Mouse (Mus musculus) heart, adult 2 months (tissue): ENCODE results near the gene Tecpr1. TPM values are rescaled to one million over a fixed set of nuclear protein-coding genes. Genes with fewer than 3 reads are reported as not detected.
A peak's percentile ranks its signal among the peaks of the same experiment; 100 is the strongest.

Experiments
- DNase-seq, 2 experiments: peaks; one replicate each; pipeline ENCODE4 v3.0.0; 2021
- H3K27ac ChIP-seq: fragments of 200-600 bp; 2 replicates; pipeline ENCODE4 v1.8.1; 2022
- H3K27me3 ChIP-seq: fragments of 200-500 bp; 2 replicates; pipeline ENCODE4 v1.6.1; 2012; ENCODE audit warnings: mild to moderate bottlenecking, low read length, inconsistent platforms, mixed read lengths; ENCODE audit not compliant: control insufficient read depth, insufficient read depth
- H3K36me3 ChIP-seq: fragments of 200-500 bp; 2 replicates; pipeline ENCODE4 v1.6.1; 2012; ENCODE audit warnings: low read length, inconsistent platforms; ENCODE audit not compliant: control insufficient read depth, insufficient read depth
- H3K4me1 ChIP-seq: fragments of 200-500 bp; 2 replicates; pipeline ENCODE4 v1.6.1; 2011; ENCODE audit warnings: low read length; ENCODE audit not compliant: control insufficient read depth, insufficient read depth
- H3K4me3 ChIP-seq: fragments of 200-600 bp; 2 replicates; pipeline ENCODE4 v1.8.1; 2022
- H3K79me2 ChIP-seq: fragments of 200-500 bp; replicated peaks from 2 replicates; pipeline ENCODE4 v1.6.1; 2012; ENCODE audit warnings: mild to moderate bottlenecking, inconsistent platforms, low read length, moderate library complexity, mixed read lengths; ENCODE audit not compliant: control insufficient read depth, insufficient read depth
- H3K9ac ChIP-seq: fragments of 200-500 bp; 2 replicates; pipeline ENCODE4 v1.6.1; 2012; ENCODE audit warnings: low read depth, mild to moderate bottlenecking, control low read depth, inconsistent platforms, low read length, mixed read lengths
- CTCF ChIP-seq: fragments of 200-600 bp; IDR thresholded peaks from 2 replicates; pipeline ENCODE4 v1.8.1; 2022; ENCODE audit warnings: antibody characterized with exemption, mild to moderate bottlenecking, moderate library complexity
- EP300 ChIP-seq: fragments of 200-500 bp; IDR thresholded peaks from 2 replicates; pipeline ENCODE4 v1.6.1; 2011; ENCODE audit warnings: low read depth, low read length, control low read depth; ENCODE audit not compliant: insufficient read depth
- POLR2A ChIP-seq: fragments of 200-500 bp; IDR thresholded peaks from 2 replicates; pipeline ENCODE4 v1.6.1; 2011; ENCODE audit warnings: mild to moderate bottlenecking, low read depth, low read length, control low read depth; ENCODE audit not compliant: insufficient read depth
- WGBS: fragments of 180-500 bp; shearing (Covaris S2); methylation state at CpG from one replicate; pipeline ENCODE4 v1.1.7; 2018; 5-methylcytosine and 5-hydroxymethylcytosine counted together
- intact Hi-C: fragments of 180-260 bp; cut with DNase I; formaldehyde crosslinking; loops from one replicate; pipeline ENCODE4 v1.15.1; 2025
- polyA plus RNA-seq: library from polyadenylated mRNA; depleted of rRNA; stranded (reverse); fragments of >200 nt; gene quantifications from 2 replicates; pipeline ENCODE4 v1.2.3, GENCODE M21; 2012
- total RNA-seq, 2 experiments: library from RNA; stranded (reverse); gene quantifications; 2 replicates each; pipeline ENCODE4 v1.2.3; 2021

The Tecpr1 gene
- total and polyA plus RNA-seq, 3 experiments = 24.2 to 34.9 (median 27.6) TPM

- H3K27ac ChIP-seq = no peak overlapping the region
- H3K27me3 ChIP-seq = no peaks in the 10 kb centered on the region
- no peaks in the 10 kb centered on the region for H3K36me3 ChIP-seq
- H3K9ac ChIP-seq = no peak overlapping the region
- no peak for TF ChIP-seq CTCF
- no peak for TF ChIP-seq POLR2A
- TF ChIP-seq EP300 = no peak
- 96% methylated on average over 2 of the region's 2 CpGs for WGBS
- no peaks in the 10 kb centered on the region; the same call in 1 of the 2 replicates for H3K79me2 ChIP-seq
- intact Hi-C loops = no loop called here
- DNase-seq = no peak
- peaks cover 4% of the 10 kb centered on the region for H3K4me1 ChIP-seq
- no peak overlapping the region for H3K4me3 ChIP-seq
Measured at GRCm38 (mm10) chr5:144215992-144216391, 7.4 kb downstream of the Tecpr1 start.

GRCm38 (mm10) chr5:144214453-144214852, 9.0 kb downstream of the Tecpr1 start:
- peaks cover 2% of the 10 kb centered on the region for H3K4me1 ChIP-seq
- H3K27me3 ChIP-seq = no peaks in the 10 kb centered on the region
- 0 out of 2 replicates have a peak, but pooled peaks have one; percentile 33 for TF ChIP-seq EP300
- no peak for TF ChIP-seq POLR2A
- peak; percentile 89 for TF ChIP-seq CTCF
- WGBS = 41% methylated on average over 7 of the region's 7 CpGs
- no peaks in the 10 kb centered on the region; the same call in 1 of the 2 replicates for H3K79me2 ChIP-seq
- intact Hi-C loops = no loop called here
- no peak overlapping the region for H3K4me3 ChIP-seq
- no peak overlapping the region for H3K9ac ChIP-seq
- peak; percentile 49 to 67 for DNase-seq
- H3K27ac ChIP-seq = no peak overlapping the region
- H3K36me3 ChIP-seq = no peaks in the 10 kb centered on the region

DNA sequence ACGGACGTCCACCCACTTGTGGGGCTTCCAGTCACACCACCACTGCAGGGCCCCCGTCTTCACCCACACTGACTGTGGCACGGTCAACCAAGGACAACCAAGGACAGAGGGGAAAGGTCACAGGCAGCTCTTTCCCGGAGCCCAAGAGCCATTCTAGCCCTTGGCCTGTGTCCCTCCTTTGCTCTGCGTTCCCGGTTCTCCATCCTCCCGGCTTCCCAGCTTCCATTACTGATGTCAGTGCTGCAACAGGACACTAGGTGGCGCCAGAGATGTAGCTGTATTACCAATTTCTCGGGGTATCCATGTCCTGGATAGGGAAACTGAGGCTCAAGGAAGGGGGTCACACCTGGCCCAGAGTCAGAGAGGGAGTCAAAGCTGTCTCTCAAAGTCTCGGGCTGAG, 15.9 kb downstream of the Tecpr1 start:
- no peaks in the 10 kb centered on the region for H3K36me3 ChIP-seq
- 51% methylated on average over 11 of the region's 11 CpGs for WGBS
- peak; percentile 30 to 60 for DNase-seq

GRCm38 (mm10) chr5:144206069-144206468, 17.3 kb downstream of the Tecpr1 start:
- 97% methylated on average over 15 of the region's 15 CpGs for WGBS

More for the DNA sequence above, 15.9 kb downstream of the Tecpr1 start:
- Histone ChIP-seq H3K27ac (no peak overlapping the region), H3K79me2 (no peaks in the 10 kb centered on the region), H3K4me1 (no peaks in the 10 kb centered on the region), H3K27me3 (no peaks in the 10 kb centered on the region), H3K4me3 (no peak overlapping the region), H3K9ac (no peak overlapping the region)
- intact Hi-C loops = loop anchor here (5.0 to 10.0 kb wide), 2 partner anchors 177 to 525 kb away; no protein-coding TSS in a partner anchor
- TF ChIP-seq EP300 (no peak), CTCF (peak; percentile 94)

GRCm38 (mm10) chr5:144204911-144205310, 18.5 kb downstream of the Tecpr1 start:
- no peak overlapping the region for H3K4me3 ChIP-seq
- TF ChIP-seq POLR2A (no peak), EP300 (no peak), CTCF (no peak)
- WGBS = 90% methylated on average over 10 of the region's 10 CpGs
- no peaks in the 10 kb centered on the region for H3K79me2 ChIP-seq
- no peaks in the 10 kb centered on the region for H3K36me3 ChIP-seq
- no peak for DNase-seq
- H3K27me3 ChIP-seq = no peaks in the 10 kb centered on the region
- no peak overlapping the region for H3K9ac ChIP-seq
- H3K4me1 ChIP-seq = no peaks in the 10 kb centered on the region
- H3K27ac ChIP-seq = no peak overlapping the region
- intact Hi-C loops = loop anchor here (5.0 to 10.0 kb wide), 2 partner anchors 180 to 527 kb away; no protein-coding TSS in a partner anchor

More at GRCm38 (mm10) chr5:144206069-144206468, 17.3 kb downstream of the Tecpr1 start:
- Histone ChIP-seq H3K4me3 (no peak overlapping the region), H3K4me1 (no peaks in the 10 kb centered on the region), H3K36me3 (no peaks in the 10 kb centered on the region), H3K79me2 (no peaks in the 10 kb centered on the region), H3K27me3 (no peaks in the 10 kb centered on the region), H3K9ac (no peak overlapping the region), H3K27ac (no peak overlapping the region)
- intact Hi-C loops = loop anchor here (5.0 to 10.0 kb wide), 2 partner anchors 179 to 526 kb away; no protein-coding TSS in a partner anchor
- TF ChIP-seq CTCF (no peak), EP300 (no peak), POLR2A (no peak)
- DNase-seq = no peak

GRCm38 (mm10) chr5:144204303-144204702, 19.1 kb downstream of the Tecpr1 start:
- 90% methylated on average over 12 of the region's 12 CpGs for WGBS
- H3K27ac ChIP-seq = no peak overlapping the region
- no peaks in the 10 kb centered on the region for H3K27me3 ChIP-seq
- DNase-seq = no peak
- no peaks in the 10 kb centered on the region for H3K79me2 ChIP-seq
- no peaks in the 10 kb centered on the region for H3K4me1 ChIP-seq
- TF ChIP-seq CTCF (no peak), EP300 (no peak), POLR2A (no peak)
- H3K36me3 ChIP-seq = no peaks in the 10 kb centered on the region
- H3K9ac ChIP-seq = no peak overlapping the region
- intact Hi-C loops = loop anchor here (10.0 kb wide), 1 partner anchor 180 kb away; no protein-coding TSS in a partner anchor
- H3K4me3 ChIP-seq = no peak overlapping the region
